Mouse (Mus musculus) gastrocnemius, postnatal 14 days (tissue): Measurements from ENCODE around the gene Wdr62. TPM values are rescaled to one million over a fixed set of nuclear protein-coding genes. Genes with fewer than 3 reads are reported as not detected.

Experiments used
- DNase-seq: peaks from one replicate; pipeline ENCODE4 v3.0.0; 2021; ENCODE audit warnings: mixed read lengths
- intact Hi-C: fragments of 180-260 bp; cut with DNase I; formaldehyde crosslinking; loops from one replicate; pipeline ENCODE4 v1.15.1; 2025; ENCODE audit warnings: low total_unique reads
- total RNA-seq, 2 experiments: library from RNA; stranded (reverse); gene quantifications; 2 replicates each; pipeline ENCODE4 v1.2.3; 2021

Wdr62 gene
- total RNA-seq, 2 experiments from 2014 or later, result 2.9 to 3.1 TPM

GRCm38 (mm10) chr7:30194101-30194831 lies 86.0 kb downstream of the Wdr62 start:
- intact Hi-C loops, result no loop called here

GRCm38 (mm10) chr7:30193581-30194100 lies 86.6 kb downstream of the Wdr62 start:
- intact Hi-C loops, result no loop called here
- DNase-seq, result peak; percentile 78

More at GRCm38 (mm10) chr7:30194101-30194831, 86.0 kb downstream of the Wdr62 start:
- DNase-seq, result peak; percentile 62

- DNase-seq, result peak; percentile 40
- intact Hi-C loops, result no loop called here
These were observed 87.2 kb downstream of the Wdr62 start for GRCm38 (mm10) chr7:30193013-30193412.

GRCm38 (mm10) chr7:30192088-30192487 lies 88.1 kb downstream of the Wdr62 start:
- DNase-seq, result no peak
- intact Hi-C loops, result no loop called here

Other genes with a start within 250 kb of the Wdr62 start
- 1 to 10 TPM; 1.5 to 2.0 TPM for gene Zfp14, start 229.0 kb downstream of the Wdr62 start, total RNA-seq
- gene Zfp82, start 207.5 kb downstream of the Wdr62 start, total RNA-seq, result 1 to 10 TPM; 1.0 to 1.6 TPM
- under 1 TPM in 1 of 2 experiments, not detected in 1; 0.80 TPM for gene Gm26920, start 190.0 kb downstream of the Wdr62 start, total RNA-seq
- 1 to 10 TPM; 1.1 to 1.8 TPM for gene Zfp566, start 189.9 kb downstream of the Wdr62 start, total RNA-seq
- 10 to 100 TPM; 29.9 to 33.5 TPM for gene Zfp260, start 185.6 kb downstream of the Wdr62 start, total RNA-seq
- gene Zfp382, start 158.5 kb downstream of the Wdr62 start, total RNA-seq, result 1 to 10 TPM; 1.6 to 2.9 TPM
- gene Zfp146, start 110.7 kb downstream of the Wdr62 start, total RNA-seq, result 10 to 100 TPM; 23.5 to 27.0 TPM
- gene Cox7a1, start 96.3 kb downstream of the Wdr62 start, total RNA-seq, result 100 to 1,000 TPM; 827 to 966 TPM
- 100 to 1,000 TPM; 275 to 320 TPM for gene Capns1, start 81.6 kb downstream of the Wdr62 start, total RNA-seq
- 10 to 100 TPM; 56.0 to 61.2 TPM for gene Polr2i, start 48.5 kb downstream of the Wdr62 start, total RNA-seq
- 10 to 100 TPM; 26.8 to 37.2 TPM for gene Tbcb, start 48.1 kb downstream of the Wdr62 start, total RNA-seq
- under 1 TPM in 1 of 2 experiments, not detected in 1; 0.33 TPM for gene Ovol3, start 44.7 kb downstream of the Wdr62 start, total RNA-seq
- under 1 TPM; 0.16 to 0.29 TPM for gene Thap8, start 325 bp downstream of the Wdr62 start, total RNA-seq
- gene Clip3, start 11.3 kb upstream of the Wdr62 start, total RNA-seq, result 10 to 100 TPM; 18.2 to 20.9 TPM
- 10 to 100 TPM; 16.0 to 17.4 TPM for gene Alkbh6, start 28.3 kb upstream of the Wdr62 start, total RNA-seq
- gene Syne4, start 34.4 kb upstream of the Wdr62 start, total RNA-seq, result 1 to 10 TPM; 1.0 to 1.1 TPM
- gene E130208F15Rik, start 41.3 kb upstream of the Wdr62 start, total RNA-seq, result under 1 TPM; 0.51 to 0.78 TPM
- 10 to 100 TPM in 1 of 2 experiments, 1 to 10 TPM in 1; 7.8 to 10.6 TPM for gene Sdhaf1, start 43.5 kb upstream of the Wdr62 start, total RNA-seq
- 1 to 10 TPM; 1.5 to 1.8 TPM for gene Lrfn3, start 82.4 kb upstream of the Wdr62 start, total RNA-seq
- gene Tyrobp, start 133.3 kb upstream of the Wdr62 start, total RNA-seq, result 10 to 100 TPM in 1 of 2 experiments, 1 to 10 TPM in 1; 7.8 to 10.4 TPM
- under 1 TPM in 1 of 2 experiments, not detected in 1; 0.94 TPM for gene Hcst, start 139.4 kb upstream of the Wdr62 start, total RNA-seq
- gene Nfkbid, start 141.3 kb upstream of the Wdr62 start, total RNA-seq, result under 1 TPM; 0.21 to 0.33 TPM
- gene Aplp1, start 165.1 kb upstream of the Wdr62 start, total RNA-seq, result 1 to 10 TPM; 1.9 to 2.3 TPM
- not detected for gene Kirrel2, start 177.3 kb upstream of the Wdr62 start, total RNA-seq
- not detected for gene Nphs1, start 177.9 kb upstream of the Wdr62 start, total RNA-seq
- gene Prodh2, start 213.2 kb upstream of the Wdr62 start, total RNA-seq, result not detected